Mouse (Mus musculus) bone marrow, adult 2 months (tissue): ENCODE results near the gene 1700034J05Rik.

Experiments used
- CTCF ChIP-seq: fragments of 200-500 bp; IDR thresholded peaks from 2 replicates; pipeline ENCODE4 v1.5.1; 2011; ENCODE audit warnings: low read length, control low read depth; ENCODE audit not compliant: control insufficient read depth, insufficient read depth
- POLR2A ChIP-seq: fragments of 200-500 bp; IDR thresholded peaks from 2 replicates; pipeline ENCODE4 v1.6.1; 2011; ENCODE audit warnings: low read depth, mild to moderate bottlenecking, control low read depth, low read length, borderline replicate concordance; ENCODE audit not compliant: control insufficient read depth

- no peak for TF ChIP-seq POLR2A
- TF ChIP-seq CTCF, result no peak
These were observed 4.4 kb downstream of the 1700034J05Rik start for GRCm38 (mm10) chr6:146949682-146950453.
